Mouse (Mus musculus) bone marrow, adult 2 months (tissue): ENCODE results near the gene Gm47996.

Source experiments
- CTCF ChIP-seq: fragments of 200-500 bp; IDR thresholded peaks from 2 replicates; pipeline ENCODE4 v1.5.1; 2011; ENCODE audit warnings: low read length, control low read depth; ENCODE audit not compliant: control insufficient read depth, insufficient read depth
- POLR2A ChIP-seq: fragments of 200-500 bp; IDR thresholded peaks from 2 replicates; pipeline ENCODE4 v1.6.1; 2011; ENCODE audit warnings: low read depth, mild to moderate bottlenecking, control low read depth, low read length, borderline replicate concordance; ENCODE audit not compliant: control insufficient read depth

DNA sequence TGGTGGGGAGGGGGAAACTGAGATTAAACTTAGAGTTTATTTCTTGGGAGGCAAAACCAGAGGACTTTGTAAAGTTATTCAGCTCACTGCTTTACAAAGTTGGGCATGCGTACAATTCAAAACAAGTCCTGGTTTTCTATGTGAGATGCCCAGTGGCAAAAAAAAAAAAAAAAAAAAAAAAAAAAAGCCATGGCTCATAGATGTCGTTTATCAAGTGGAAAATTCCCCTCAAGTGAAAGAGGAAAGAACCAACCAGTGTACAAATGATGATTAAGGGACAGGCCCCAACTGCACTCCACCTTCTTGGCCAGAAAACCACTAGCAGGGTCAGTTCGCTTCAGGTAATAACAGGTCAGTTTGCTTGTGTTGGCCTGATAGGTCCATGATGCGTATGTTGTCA, 21.5 kb upstream of the Gm47996 start:
- TF ChIP-seq POLR2A: no peak
- no peak for TF ChIP-seq CTCF
